Mouse (Mus musculus): ENCODE data around the gene Cep162. TPM values are rescaled to one million over a fixed set of nuclear protein-coding genes. Genes with fewer than 3 reads are reported as not detected.

The Cep162 gene
- polyA plus RNA-seq, 1 experiment from 2014 or later: 3.7 TPM

- Histone ChIP-seq H3K27ac (no peak overlapping the region), H3K9me3 (replicated peaks; ENCODE audit: low read length) (no peaks in the 10 kb centered on the region), H3K9ac (ENCODE audit: low read depth, low read length) (no peak overlapping the region), H3K27me3 (ENCODE audit: insufficient read depth, low read length) (no peaks in the 10 kb centered on the region), H3K36me3 (ENCODE audit: insufficient read depth, low read length) (no peaks in the 10 kb centered on the region), H3K4me2 (ENCODE audit: low read length) (no peak overlapping the region), H3K4me1 (replicated peaks; ENCODE audit: insufficient read depth, low read length) (no peaks in the 10 kb centered on the region), H3K4me3 (replicated peaks; ENCODE audit: low read depth, low read length) (no peak overlapping the region)
- ATAC-seq (replicated peaks; ENCODE audit: low FRiP score, low read depth): no peak
- no peak for TF ChIP-seq CTCF (IDR thresholded peaks at IDR 0.05; ENCODE audit: low read depth)
- 87% methylated on average over 12 of the region's 12 CpGs for WGBS
- no peak for DNase-seq (ENCODE audit: low spot score)
Measured at GRCm38 (mm10) chr9:87169144-87169543, 86.2 kb downstream of the Cep162 start.

- no peak overlapping the region for H3K4me2 ChIP-seq (ENCODE audit: low read length)
- no peak for TF ChIP-seq CTCF (IDR thresholded peaks at IDR 0.05; ENCODE audit: low read depth)
- no peak for DNase-seq (ENCODE audit: low spot score)
- H3K27me3 ChIP-seq (ENCODE audit: insufficient read depth, low read length): no peaks in the 10 kb centered on the region
- H3K4me1 ChIP-seq (replicated peaks; ENCODE audit: insufficient read depth, low read length): no peaks in the 10 kb centered on the region
- ATAC-seq (replicated peaks; ENCODE audit: low FRiP score, low read depth): no peak
- no peaks in the 10 kb centered on the region for H3K36me3 ChIP-seq (ENCODE audit: insufficient read depth, low read length)
- H3K27ac ChIP-seq: no peak overlapping the region
- no peak overlapping the region for H3K4me3 ChIP-seq (replicated peaks; ENCODE audit: low read depth, low read length)
- H3K9ac ChIP-seq (ENCODE audit: low read depth, low read length): no peak overlapping the region
- no peaks in the 10 kb centered on the region for H3K9me3 ChIP-seq (replicated peaks; ENCODE audit: low read length)
- WGBS: 45% methylated on average over 3 of the region's 3 CpGs
Measured at GRCm38 (mm10) chr9:87168051-87168450, 87.3 kb downstream of the Cep162 start.

DNA sequence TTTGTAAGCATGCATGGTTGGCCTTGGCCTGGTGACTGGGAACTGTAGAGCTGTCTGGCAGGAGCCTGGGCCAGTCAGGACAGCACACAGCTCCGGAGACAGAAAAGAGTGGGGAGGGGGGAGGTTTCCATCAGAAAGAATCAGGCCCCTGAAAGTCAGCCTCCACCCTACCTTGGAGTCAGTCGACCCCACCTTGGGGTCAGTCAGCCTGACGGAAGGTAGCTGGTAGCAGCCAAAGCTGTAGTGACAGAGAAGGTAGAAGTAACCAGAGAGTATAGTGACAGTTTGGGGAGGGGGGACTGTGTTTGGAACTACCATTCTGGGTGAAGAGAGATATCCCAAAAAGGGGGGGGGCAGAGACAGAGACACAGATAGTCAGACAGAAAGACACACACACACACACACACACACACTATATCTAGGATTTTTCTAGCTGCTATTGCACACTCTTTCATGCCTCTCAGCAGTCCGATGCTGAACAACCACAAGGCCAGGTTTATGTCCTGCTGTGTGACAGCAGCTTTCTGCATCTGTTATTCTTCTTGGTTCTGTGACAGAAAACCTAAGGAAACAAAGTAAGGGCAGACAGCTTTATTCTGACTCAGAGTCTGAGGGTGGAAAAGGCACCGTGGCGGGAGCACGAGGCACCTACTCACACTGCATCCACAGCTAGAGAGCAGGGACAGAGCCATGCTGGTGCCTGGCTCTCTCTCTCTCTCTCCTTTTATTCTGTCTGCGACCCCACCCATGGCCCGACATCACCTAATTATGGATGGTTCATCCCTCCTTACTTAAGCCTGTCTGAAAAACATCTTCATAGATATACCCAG lies 88.1 kb downstream of the Cep162 start:
- no peaks in the 10 kb centered on the region for H3K27me3 ChIP-seq (ENCODE audit: insufficient read depth, low read length)
- TF ChIP-seq CTCF (IDR thresholded peaks at IDR 0.05; ENCODE audit: low read depth): no peak
- no peaks in the 10 kb centered on the region for H3K36me3 ChIP-seq (ENCODE audit: insufficient read depth, low read length)
- no peaks in the 10 kb centered on the region for H3K4me1 ChIP-seq (replicated peaks; ENCODE audit: insufficient read depth, low read length)
- H3K27ac ChIP-seq: no peak overlapping the region
- H3K4me2 ChIP-seq (ENCODE audit: low read length): no peak overlapping the region
- no peak for ATAC-seq (replicated peaks; ENCODE audit: low FRiP score, low read depth)
- 65% methylated on average over 9 of the region's 9 CpGs for WGBS
- DNase-seq (ENCODE audit: low spot score): no peak
- H3K9me3 ChIP-seq (replicated peaks; ENCODE audit: low read length): no peaks in the 10 kb centered on the region
- no peak overlapping the region for H3K9ac ChIP-seq (ENCODE audit: low read depth, low read length)
- no peak overlapping the region for H3K4me3 ChIP-seq (replicated peaks; ENCODE audit: low read depth, low read length)

DNA sequence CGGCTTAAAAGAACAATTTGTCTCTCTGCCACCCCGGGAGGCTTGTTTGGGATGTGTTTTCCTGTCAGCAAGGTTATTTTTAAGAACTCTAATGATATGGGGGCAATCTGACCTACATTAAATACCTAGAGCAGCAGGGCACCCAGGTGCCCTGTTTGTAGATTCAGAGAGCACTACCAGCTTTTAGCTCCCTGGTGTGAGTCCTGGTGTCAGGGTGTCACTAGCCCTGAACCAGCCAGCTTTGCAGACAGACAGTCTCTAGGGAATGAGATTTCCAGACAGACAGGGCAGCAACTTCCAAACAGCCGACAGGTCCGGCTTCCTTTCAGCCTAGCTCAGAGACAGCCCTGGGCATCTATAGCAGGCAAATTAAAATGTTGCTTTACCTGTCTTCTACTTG lies 92.8 kb downstream of the Cep162 start:
- DNase-seq (ENCODE audit: low spot score) (no peak), ATAC-seq (replicated peaks; ENCODE audit: low FRiP score, low read depth) (no peak)
- H3K4me2 ChIP-seq (ENCODE audit: low read length): no peak overlapping the region
- no peak overlapping the region for H3K4me3 ChIP-seq (replicated peaks; ENCODE audit: low read depth, low read length)
- no peak overlapping the region for H3K9ac ChIP-seq (ENCODE audit: low read depth, low read length)
- TF ChIP-seq CTCF (IDR thresholded peaks at IDR 0.05; ENCODE audit: low read depth): no peak
- H3K36me3 ChIP-seq (ENCODE audit: insufficient read depth, low read length): no peaks in the 10 kb centered on the region
- H3K27me3 ChIP-seq (ENCODE audit: insufficient read depth, low read length): no peaks in the 10 kb centered on the region
- WGBS: 59% methylated on average over 4 of the region's 4 CpGs
- no peaks in the 10 kb centered on the region for H3K4me1 ChIP-seq (replicated peaks; ENCODE audit: insufficient read depth, low read length)
- no peak overlapping the region for H3K27ac ChIP-seq
- H3K9me3 ChIP-seq (replicated peaks; ENCODE audit: low read length): no peaks in the 10 kb centered on the region

DNA sequence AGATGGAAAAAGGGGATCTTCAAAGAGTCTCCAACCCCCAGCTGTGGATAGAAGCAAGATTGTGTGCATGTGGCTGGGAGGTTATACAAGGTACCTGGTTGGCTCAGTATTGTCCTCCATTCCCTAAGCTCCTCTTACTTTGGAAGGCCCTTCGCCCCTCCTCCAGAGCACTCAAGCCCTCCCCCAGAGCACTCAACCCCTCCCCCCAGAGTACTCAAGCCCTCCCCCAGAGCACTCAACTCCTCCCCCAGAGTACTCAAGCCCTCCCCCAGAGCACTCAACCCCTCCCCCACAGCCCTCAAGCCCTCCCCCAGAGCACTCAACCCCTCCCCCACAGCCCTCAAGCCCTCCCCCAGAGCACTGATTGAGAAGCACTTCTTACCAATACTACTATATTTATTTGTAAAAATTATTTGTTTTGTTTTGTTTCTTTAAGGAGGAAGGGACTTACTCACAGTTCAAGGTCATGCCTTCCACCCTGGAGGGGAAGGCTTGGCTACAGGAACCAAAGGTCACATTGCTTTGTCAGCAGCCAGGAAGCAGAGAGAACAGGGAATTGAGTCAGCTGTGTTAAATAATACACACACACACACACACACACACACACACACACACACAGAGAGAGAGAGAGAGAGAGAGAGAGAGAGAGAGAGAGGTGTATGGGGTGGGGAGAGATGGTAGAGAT lies 102.6 kb downstream of the Cep162 start:
- no peak for DNase-seq (ENCODE audit: low spot score)
- no peak overlapping the region for H3K9ac ChIP-seq (ENCODE audit: low read depth, low read length)

DNA sequence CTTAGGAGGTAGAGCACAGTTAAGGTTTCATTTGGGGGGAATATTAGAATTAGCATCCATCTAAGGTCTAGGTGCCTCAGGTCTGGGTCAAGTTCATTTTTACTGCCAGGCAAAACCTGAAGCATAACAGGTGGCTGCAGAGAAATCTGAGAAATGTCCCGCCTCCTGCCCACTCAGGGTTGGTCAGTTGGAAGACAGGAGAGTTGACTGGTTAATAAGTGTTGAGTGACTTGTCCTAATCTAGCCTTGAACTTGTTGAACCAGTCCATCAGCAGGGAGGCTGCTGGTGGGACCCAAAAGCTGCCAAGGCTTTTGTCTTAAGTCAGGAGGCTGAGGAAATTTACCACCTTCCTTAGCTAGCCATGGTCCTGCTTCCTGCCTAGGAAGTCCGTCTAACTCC lies 107.4 kb downstream of the Cep162 start:
- WGBS: 60% methylated on average over 2 of the region's 2 CpGs
- no peaks in the 10 kb centered on the region for H3K36me3 ChIP-seq (ENCODE audit: insufficient read depth, low read length)
- peaks cover 18% of the 10 kb centered on the region for H3K27me3 ChIP-seq (ENCODE audit: insufficient read depth, low read length)
- TF ChIP-seq CTCF (IDR thresholded peaks at IDR 0.05; ENCODE audit: low read depth): no peak
- H3K4me2 ChIP-seq (ENCODE audit: low read length): no peak overlapping the region
- H3K27ac ChIP-seq: no peak overlapping the region
- H3K4me1 ChIP-seq (replicated peaks; ENCODE audit: insufficient read depth, low read length): peaks cover 9% of the 10 kb centered on the region; the same call in 1 of the 2 replicates
- H3K9me3 ChIP-seq (replicated peaks; ENCODE audit: low read length): no peaks in the 10 kb centered on the region
- DNase-seq (ENCODE audit: low spot score): peak; percentile 38
- no peak overlapping the region for H3K9ac ChIP-seq (ENCODE audit: low read depth, low read length)
- no peak overlapping the region for H3K4me3 ChIP-seq (replicated peaks; ENCODE audit: low read depth, low read length)
- ATAC-seq (replicated peaks; ENCODE audit: low FRiP score, low read depth): peak; percentile 75; the same call in 1 of the 2 replicates

More for the DNA sequence above, 102.6 kb downstream of the Cep162 start:
- H3K4me1 ChIP-seq (replicated peaks; ENCODE audit: insufficient read depth, low read length): no peaks in the 10 kb centered on the region
- WGBS: 100% methylated on average over 1 of the region's 1 CpGs
- H3K4me2 ChIP-seq (ENCODE audit: low read length): no peak overlapping the region
- no peak for ATAC-seq (replicated peaks; ENCODE audit: low FRiP score, low read depth)
- no peak for TF ChIP-seq CTCF (IDR thresholded peaks at IDR 0.05; ENCODE audit: low read depth)
- no peaks in the 10 kb centered on the region for H3K36me3 ChIP-seq (ENCODE audit: insufficient read depth, low read length)
- no peaks in the 10 kb centered on the region for H3K27me3 ChIP-seq (ENCODE audit: insufficient read depth, low read length)
- no peaks in the 10 kb centered on the region for H3K9me3 ChIP-seq (replicated peaks; ENCODE audit: low read length)
- no peak overlapping the region for H3K4me3 ChIP-seq (replicated peaks; ENCODE audit: low read depth, low read length)
- H3K27ac ChIP-seq: no peak overlapping the region
